Mouse (Mus musculus) lung, adult 2 months (tissue): ENCODE results near the gene Prep. TPM values are rescaled to one million over a fixed set of nuclear protein-coding genes. Genes with fewer than 3 reads are reported as not detected.

Source experiments
- DNase-seq: peaks from one replicate; pipeline ENCODE4 v3.0.0; 2022
- H3K4me1 ChIP-seq: fragments of 200-500 bp; 2 replicates; pipeline ENCODE4 v1.6.1; 2011; ENCODE audit warnings: low read length; ENCODE audit not compliant: control insufficient read depth, insufficient read depth
- H3K4me3 ChIP-seq: fragments of 200-500 bp; replicated peaks from 2 replicates; pipeline ENCODE3; 2011; ENCODE audit warnings: low read depth, mild to moderate bottlenecking, control low read depth, low read length; ENCODE audit errors: extremely low read depth
- CTCF ChIP-seq: fragments of 200-500 bp; IDR thresholded peaks from 2 replicates; pipeline ENCODE4 v1.5.1; 2011; ENCODE audit warnings: mild to moderate bottlenecking, low read length, control low read depth; ENCODE audit not compliant: insufficient read depth
- POLR2A ChIP-seq: fragments of 200-500 bp; IDR thresholded peaks from 2 replicates; pipeline ENCODE4 v1.6.1; 2011; ENCODE audit warnings: low read depth, mild to moderate bottlenecking, control low read depth, low read length, borderline replicate concordance; ENCODE audit errors: extremely low read depth
- WGBS: fragments of 180-500 bp; shearing (Covaris S2); methylation state at CpG from one replicate; pipeline ENCODE4 v1.1.7; 2018; 5-methylcytosine and 5-hydroxymethylcytosine counted together
- polyA plus RNA-seq: library from polyadenylated mRNA; depleted of rRNA; stranded (reverse); fragments of >200 nt; gene quantifications from 2 replicates; pipeline ENCODE4 v1.2.3, GENCODE M21; 2012

Prep gene
- polyA plus RNA-seq, 1 experiment: 19.8 TPM

DNA sequence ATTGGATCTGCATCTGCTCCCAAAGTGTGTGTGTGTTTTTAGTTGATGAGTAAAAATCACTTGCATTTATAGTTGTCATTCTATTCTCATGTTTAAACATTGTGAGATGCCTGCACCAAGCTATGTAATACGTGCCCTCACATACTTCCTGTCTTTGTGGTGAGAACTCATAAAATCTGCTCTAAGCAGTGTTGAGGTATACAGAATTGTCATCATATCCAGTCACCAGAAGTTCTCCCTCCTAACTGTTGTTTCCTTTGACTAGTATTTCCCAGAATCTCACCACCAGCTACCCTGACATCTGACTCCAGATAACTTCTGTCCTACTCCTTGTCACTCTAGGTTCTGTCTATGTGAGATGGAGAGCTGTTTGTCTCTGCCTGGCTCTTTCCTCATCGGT lies 18.3 kb downstream of the Prep start:
- 61% methylated on average over 2 of the region's 2 CpGs for WGBS
- no peak overlapping the region for H3K4me3 ChIP-seq
- peaks cover 2% of the 10 kb centered on the region; the same call in 1 of the 2 replicates for H3K4me1 ChIP-seq
- DNase-seq: no peak
- TF ChIP-seq POLR2A: no peak
- TF ChIP-seq CTCF: no peak

- no peak for DNase-seq
- TF ChIP-seq POLR2A (no peak), CTCF (peak; percentile 35; the same call in 1 of the 2 replicates)
- WGBS: 54% methylated on average over 5 of the region's 5 CpGs
- no peak overlapping the region for H3K4me3 ChIP-seq
- H3K4me1 ChIP-seq: peaks cover 2% of the 10 kb centered on the region; the same call in 1 of the 2 replicates
Measured at GRCm38 (mm10) chr10:45086637-45087036, 19.6 kb downstream of the Prep start.

DNA sequence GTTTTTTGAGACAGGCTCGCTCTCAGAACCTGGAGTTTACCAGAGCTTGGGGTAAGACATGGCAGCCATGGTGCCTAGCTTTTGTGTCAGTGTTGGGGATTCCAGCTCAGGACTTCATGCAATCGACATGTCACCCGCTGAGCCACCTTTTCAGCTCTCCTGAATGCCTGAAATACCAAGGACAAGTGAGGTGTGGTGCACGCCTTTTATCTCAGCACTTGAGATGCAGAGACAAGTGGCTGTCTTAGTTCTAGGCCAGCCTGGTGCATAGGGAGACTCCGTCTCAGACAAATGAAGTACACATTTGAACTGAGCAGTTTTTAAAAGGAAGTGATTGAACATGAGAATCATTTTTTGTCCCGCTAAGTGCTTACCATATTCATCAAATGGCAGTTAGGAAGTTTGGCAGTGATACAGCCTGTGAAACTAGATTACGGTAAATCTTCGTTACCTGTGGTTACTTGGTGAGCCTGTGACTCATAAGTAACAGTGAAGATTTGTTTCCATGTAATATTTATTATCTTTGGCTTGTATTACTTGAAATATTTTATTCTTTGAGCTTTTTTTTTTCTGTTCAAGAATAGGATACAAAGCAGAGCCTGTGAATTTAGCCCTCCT lies 24.6 kb downstream of the Prep start:
- no peak for DNase-seq
- WGBS: 69% methylated on average over 8 of the region's 8 CpGs

GRCm38 (mm10) chr10:45092080-45093056 lies 25.4 kb downstream of the Prep start:
- no peak overlapping the region for H3K4me3 ChIP-seq
- H3K4me1 ChIP-seq: no peaks in the 10 kb centered on the region
- no peak for DNase-seq
- 80% methylated on average over 12 of the region's 12 CpGs for WGBS
- no peak for TF ChIP-seq CTCF
- no peak for TF ChIP-seq POLR2A

More for the DNA sequence above, 24.6 kb downstream of the Prep start:
- TF ChIP-seq POLR2A (no peak), CTCF (no peak)
- H3K4me3 ChIP-seq: no peak overlapping the region
- peaks cover 2% of the 10 kb centered on the region; the same call in 1 of the 2 replicates for H3K4me1 ChIP-seq

- no peak for TF ChIP-seq CTCF
- no peak for TF ChIP-seq POLR2A
- WGBS: 90% methylated on average over 2 of the region's 2 CpGs
- Histone ChIP-seq H3K4me1 (no peaks in the 10 kb centered on the region), H3K4me3 (no peak overlapping the region)
- no peak for DNase-seq
Measured at GRCm38 (mm10) chr10:45098751-45099150, 31.7 kb downstream of the Prep start.

DNA sequence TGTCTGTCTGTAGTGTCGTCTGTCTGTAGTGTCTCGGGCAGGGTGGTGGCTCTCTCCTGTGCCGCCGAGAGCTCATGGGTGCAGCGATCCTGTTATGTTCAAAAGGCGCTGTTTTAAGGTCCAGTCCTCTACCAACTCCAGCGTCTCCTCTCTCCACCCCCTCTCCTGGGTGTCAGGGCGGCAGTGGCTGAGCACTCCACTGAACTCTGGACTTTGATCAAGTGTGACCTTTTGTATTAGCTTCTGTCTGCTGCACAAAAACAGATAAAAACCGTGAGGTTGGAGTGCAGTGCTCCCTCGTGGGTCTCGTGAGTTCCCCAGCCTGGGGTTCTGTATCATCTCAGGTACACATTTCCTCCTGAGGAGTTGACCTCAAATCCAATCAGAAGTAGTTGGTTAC lies 33.5 kb downstream of the Prep start:
- Histone ChIP-seq H3K4me1 (no peaks in the 10 kb centered on the region), H3K4me3 (no peak overlapping the region)
- WGBS: 76% methylated on average over 11 of the region's 11 CpGs
- no peak for DNase-seq
- TF ChIP-seq CTCF: no peak
- no peak for TF ChIP-seq POLR2A

DNA sequence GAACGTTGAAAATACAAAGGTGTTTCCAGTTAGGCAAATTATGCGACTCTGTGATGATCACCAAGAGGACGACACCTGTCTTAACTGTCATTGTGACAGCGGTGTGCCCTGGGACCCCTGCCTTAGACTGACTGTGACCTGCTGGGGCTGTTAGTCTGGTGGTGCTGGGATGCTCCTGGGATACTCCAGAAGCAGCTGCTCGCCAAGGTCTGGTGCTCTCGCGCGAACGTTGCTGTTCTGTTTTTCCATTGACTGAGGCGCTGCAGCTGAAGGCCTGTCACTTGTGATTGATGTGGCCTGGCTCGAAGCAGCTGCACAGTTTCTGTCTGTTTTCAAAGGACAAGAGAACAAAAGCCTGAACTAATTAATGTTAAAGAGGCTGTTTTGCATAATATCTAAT lies 36.2 kb downstream of the Prep start:
- no peak for TF ChIP-seq POLR2A
- no peak for TF ChIP-seq CTCF
- Histone ChIP-seq H3K4me3 (no peak overlapping the region), H3K4me1 (no peaks in the 10 kb centered on the region)
- 54% methylated on average over 11 of the region's 11 CpGs for WGBS
- no peak for DNase-seq

- WGBS: 55% methylated on average over 7 of the region's 7 CpGs
- no peak overlapping the region for H3K4me3 ChIP-seq
- no peak for DNase-seq
- H3K4me1 ChIP-seq: no peaks in the 10 kb centered on the region
- TF ChIP-seq POLR2A: no peak
- no peak for TF ChIP-seq CTCF
Measured at GRCm38 (mm10) chr10:45104098-45104497, 37.1 kb downstream of the Prep start.

GRCm38 (mm10) chr10:45104535-45105079 lies 37.6 kb downstream of the Prep start:
- TF ChIP-seq CTCF (no peak), POLR2A (no peak)
- Histone ChIP-seq H3K4me1 (no peaks in the 10 kb centered on the region), H3K4me3 (no peak overlapping the region)
- DNase-seq: no peak
- WGBS: 65% methylated on average over 4 of the region's 4 CpGs
